Mouse (Mus musculus): Measurements from ENCODE around the gene Sumo1.

GRCm38 (mm10) chr1:59567521-59567920 is 103.1 kb downstream of the Sumo1 start:
- TF ChIP-seq CTCF (IDR thresholded peaks at IDR 0.05; ENCODE audit: low read depth) = no peak
- no peak for TF ChIP-seq EP300 (IDR thresholded peaks at IDR 0.05; ENCODE audit: low read depth)
